Mouse (Mus musculus) B cell, adult 2 months (primary cell): ENCODE measurements at regions not wholly inside any gene's neighbourhood (a gene's known extent, or its start where the extent isn't known, plus 50 kb on each side); places are given as distances from the start of the nearest gene placed in this dataset.

Source experiments
- DNase-seq, 2 experiments: peaks; one replicate each; pipeline ENCODE4 v3.0.0; 2022

DNA sequence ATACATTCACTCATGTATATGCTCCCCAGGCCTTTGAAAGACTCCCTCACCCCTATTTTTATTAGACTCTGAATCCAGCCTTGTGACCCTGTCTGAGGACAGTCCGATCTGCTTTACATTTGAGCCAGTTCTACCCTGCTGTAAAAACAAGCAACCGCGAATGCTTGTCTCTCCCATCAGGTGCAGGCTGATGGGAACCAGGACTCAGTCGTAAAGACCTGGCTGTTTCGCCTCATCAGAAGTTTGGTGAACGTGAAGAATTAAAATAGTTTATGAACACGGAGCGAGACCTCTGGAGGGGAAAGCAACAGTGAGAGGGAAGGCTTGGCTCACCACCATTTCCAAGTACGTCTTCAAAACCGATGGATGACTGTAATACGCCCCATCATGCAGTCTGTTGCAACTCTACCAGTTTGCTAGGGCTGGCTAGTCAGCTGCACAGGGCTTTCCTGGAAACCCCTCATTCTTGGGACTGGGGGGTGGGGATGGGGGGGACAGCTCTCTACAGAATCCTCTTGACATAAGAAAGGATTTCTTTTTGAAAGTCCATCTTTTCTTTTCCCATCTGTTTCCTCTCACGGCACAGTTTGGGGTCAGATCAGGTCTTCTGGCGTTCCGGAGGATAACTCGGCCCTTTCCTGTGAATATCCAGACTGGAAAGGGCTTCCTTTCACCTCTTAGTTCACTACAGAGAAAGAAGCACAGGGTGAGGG is 366.8 kb upstream of the Jarid2 start:
- DNase-seq = no peak

DNA sequence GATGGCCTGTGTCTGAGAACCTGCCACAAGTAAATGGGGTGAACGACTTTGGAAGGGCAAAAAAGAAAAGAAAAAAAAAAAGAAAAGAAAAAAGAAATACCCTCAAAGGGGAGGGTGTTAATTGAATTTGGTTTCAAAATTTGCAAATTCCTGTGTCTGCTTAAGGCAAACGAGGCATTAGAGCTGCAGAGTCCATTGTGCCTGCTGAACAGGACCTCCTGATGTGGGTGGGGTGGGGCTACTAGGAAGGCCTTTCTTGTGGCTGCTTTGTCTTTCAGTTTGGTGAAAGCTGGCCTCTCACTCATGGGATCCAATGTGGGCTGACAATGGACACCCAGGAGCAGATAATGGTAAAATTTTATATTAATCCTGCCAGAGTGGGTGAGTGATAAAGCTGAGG is 366.3 kb upstream of the Jarid2 start:
- DNase-seq = no peak

DNA sequence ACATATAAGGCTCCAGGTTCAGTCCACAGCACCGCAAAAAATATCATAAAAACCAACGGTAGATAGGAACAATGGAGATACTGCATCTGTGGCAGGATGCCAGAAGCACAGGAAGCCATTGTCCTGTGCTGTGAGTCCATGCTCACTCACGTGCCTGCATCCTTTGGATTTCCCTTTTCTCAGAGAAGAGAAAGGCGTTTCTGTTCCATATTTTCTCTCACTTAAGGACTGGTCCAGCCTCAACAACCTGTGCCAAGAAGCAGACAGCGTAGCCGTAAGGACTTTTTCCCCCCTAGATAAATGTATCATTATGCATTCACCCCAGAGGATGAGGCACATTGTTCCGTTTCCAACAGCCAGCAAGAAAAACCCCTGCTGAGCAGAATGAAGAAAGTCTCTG is 360.0 kb upstream of the Jarid2 start:
- no peak for DNase-seq

DNA sequence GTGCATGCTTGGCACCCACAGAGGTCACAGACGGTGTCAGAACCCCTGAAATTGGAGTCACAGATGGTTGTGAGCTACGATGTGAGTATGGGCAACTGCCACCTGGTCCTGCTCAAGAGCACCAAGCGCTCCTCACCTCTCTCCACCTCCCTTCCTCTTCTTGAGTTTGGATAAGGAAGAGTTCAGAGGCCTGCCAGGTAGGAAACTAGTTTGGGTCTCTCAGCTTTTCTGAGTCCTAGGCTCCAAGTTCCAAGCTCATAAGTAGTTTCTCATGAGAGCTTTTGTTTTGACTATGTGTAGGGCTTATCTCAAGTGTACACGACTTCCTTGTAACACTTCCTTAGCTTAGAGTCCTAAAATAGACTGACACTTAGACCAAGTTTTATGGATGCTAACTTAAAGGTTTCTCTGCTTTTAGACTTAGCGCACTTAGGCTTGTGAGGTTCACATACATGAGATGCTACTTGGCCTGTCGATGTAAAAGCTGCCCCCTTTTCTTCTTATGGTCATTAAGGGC is 356.9 kb upstream of the Jarid2 start:
- DNase-seq = no peak

DNA sequence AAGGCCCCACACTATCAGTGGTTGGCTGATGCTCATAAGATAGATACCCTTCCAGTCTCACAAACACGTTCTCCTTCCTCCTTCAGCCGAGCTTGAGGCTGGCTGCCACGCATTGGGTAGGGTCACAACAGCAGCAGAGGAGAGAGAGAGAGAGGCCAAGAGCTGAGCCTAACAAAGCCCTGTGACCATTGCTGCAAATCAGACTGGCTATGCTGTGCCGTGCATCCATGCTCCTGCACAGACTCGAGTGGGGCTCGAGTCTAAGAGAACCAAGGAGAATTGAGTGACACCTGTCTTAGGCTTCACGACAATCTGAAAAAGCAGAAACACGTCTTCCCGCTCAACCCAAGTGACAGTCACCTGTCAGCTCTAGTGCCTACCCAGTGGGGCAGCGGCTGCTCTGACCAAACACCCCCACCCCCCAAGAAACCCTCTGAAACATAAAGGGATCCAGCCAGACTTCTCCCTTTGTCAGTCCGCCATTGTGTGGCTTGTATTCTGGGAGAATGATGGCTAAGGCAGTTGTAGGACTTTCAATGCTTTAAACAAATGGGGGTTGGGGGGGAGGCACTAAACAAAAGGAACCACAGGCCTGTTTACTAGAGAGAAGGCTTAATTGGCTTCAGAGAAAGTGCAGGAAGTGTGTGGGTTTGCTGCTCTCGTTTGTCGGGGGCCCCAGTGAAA is 353.7 kb upstream of the Jarid2 start:
- DNase-seq = no peak

DNA sequence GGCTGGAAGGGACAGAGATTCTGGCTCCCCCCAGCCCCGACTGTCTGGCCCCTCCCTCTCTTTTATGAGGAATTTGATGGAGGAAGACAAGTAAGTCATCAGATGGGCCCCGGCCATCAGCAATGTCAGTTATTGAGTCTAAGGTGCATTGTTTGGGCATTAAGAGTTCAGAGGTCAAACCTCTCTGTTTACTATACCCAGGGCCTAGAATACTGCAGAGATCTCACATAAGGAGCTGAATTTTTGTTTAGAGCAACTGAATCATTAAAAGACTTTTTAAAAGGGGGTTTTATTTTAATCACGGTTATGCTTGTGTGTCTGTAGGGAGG is 353.1 kb upstream of the Jarid2 start:
- DNase-seq = no peak

DNA sequence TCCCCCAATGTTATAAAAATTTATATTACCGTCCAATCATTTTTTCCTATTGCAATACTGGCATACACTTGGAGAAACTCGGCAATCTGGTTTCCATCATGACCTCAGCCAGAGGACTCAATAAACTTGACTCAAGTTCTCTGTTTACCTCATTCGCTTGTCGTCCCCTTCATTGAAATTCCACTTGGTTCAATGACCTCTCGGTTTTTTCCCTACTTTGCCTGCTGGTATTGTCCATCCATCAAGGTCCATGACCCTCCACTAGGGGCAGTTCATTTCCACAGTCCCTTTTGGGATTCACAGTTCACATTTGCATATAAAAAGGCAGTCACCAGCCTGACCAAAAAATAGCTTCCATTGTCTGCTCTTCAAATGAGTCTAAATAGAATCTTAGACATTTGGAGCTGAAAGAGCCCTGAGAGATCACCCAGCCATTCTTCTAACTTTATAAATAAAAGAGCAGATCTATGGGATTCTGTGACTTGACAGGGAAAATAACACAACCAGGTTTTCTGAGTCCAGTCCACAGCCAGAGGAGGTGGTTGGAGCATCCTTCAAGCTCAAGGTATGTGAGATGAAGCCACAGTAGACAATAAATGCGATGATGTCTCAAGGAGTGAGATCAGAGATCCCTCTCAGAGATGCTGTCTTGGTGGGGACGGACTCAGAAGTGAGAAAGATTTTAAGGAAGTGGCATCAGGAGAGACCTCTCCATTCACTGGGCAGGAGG is 347.4 kb upstream of the Jarid2 start:
- no peak for DNase-seq

DNA sequence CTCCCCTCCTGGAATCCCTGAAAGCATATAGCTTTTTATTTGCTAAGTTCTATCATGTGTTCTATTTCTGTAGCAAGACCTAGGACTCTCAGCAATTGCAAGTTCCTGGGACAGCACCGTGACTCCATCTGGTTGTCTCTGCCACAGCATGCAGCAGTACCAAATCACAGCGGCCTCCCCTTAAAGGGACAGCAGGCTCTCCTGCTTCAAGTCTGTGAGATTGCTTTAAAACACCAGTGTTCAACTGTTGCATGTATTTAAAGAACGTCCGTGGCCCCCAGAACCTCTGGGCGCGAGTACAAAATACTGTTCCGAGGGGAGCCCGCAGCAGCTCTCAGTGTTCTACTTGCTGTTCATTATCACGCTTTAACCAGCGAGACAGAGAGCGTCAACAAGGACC is 346.0 kb upstream of the Jarid2 start:
- DNase-seq = no peak

DNA sequence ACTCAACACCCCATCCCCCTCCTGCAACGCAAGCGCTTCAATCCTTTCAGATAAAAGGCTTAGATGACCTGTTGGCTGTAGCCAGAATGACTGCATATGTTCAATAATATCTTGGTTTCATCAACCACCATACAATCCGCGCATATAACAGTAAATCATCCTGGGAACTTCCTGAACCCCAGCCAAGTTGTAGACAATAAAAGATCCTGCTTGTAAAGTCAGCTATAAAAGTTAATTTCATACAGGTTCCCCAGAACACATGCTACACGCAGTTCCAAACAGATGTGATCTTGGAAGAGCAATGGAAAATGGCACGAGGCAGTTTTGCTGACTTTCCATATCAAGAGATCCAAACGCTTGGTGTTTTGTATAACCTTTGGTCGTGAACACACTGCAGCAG is 342.5 kb upstream of the Jarid2 start:
- DNase-seq = no peak

DNA sequence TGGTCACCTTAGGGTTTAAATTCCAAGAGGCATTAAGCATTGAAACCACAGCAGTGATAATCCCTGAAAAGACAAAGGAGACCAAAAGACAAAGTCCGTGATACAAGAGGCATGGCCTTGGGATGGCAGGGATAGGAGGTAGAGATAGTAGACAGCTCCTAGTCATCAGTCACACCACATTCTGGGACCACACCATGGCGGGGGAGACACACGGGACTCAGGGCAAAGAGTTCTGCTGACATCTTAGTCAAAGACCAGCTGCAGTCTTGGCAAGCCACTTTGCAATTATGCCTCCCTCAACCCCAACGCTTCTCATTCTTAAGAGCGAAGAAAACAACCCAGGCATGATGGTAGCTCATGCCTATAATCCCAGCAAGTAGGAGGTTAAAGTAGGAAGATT is 339.6 kb upstream of the Jarid2 start:
- DNase-seq = no peak

DNA sequence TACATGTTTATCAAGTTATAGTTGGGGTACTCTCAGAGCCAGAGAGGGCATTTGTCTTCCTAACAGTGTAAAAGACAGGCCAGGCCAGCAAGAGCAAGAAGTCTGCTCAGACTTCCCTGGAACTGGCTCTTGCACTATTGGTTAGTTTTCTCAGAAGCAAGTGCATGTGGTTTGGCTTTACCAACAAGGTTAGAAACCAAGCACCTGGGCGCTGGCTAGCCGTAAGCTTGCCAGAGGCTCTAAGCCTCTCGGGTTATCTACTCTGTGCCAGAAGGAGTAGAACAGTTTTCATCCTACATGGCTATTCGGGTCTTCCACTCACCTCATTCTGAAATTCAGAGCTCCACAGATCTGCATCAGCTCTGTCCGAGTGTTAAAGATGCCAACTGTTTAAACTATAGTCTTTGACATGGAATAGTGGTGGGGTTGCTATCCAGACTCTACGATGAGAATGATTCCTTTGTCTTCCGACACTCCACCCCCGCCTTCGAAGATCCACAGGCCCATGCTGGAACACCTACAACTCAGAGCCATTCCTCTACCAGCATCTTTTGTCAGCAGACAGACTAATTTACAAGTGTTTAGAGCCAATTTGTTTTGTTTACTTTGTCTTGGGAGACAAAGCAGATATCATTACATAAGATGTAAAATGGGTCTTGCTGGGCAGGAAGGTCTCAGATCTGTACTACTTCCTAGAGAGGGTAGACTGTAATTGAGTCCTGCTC is 338.4 kb upstream of the Jarid2 start:
- DNase-seq = no peak

DNA sequence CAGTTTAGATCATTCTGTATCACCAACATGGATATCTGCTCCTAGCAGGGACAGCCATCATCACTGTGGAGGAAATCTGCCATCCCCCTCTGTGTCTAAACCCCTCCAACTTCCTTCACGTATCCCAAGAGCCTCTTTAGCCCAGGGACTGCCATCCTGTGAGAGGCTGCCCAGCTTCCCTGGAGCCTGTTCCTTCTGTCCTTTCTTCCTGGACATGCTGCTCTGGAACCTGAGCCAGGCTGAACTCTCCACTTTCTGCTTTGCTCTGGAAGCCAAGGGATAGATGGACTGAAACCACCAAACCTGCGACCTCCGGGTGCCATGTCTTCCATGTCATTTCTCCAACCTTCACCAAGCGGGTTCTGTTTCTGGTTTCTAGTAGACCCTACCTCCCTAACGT is 335.3 kb upstream of the Jarid2 start:
- no peak for DNase-seq

DNA sequence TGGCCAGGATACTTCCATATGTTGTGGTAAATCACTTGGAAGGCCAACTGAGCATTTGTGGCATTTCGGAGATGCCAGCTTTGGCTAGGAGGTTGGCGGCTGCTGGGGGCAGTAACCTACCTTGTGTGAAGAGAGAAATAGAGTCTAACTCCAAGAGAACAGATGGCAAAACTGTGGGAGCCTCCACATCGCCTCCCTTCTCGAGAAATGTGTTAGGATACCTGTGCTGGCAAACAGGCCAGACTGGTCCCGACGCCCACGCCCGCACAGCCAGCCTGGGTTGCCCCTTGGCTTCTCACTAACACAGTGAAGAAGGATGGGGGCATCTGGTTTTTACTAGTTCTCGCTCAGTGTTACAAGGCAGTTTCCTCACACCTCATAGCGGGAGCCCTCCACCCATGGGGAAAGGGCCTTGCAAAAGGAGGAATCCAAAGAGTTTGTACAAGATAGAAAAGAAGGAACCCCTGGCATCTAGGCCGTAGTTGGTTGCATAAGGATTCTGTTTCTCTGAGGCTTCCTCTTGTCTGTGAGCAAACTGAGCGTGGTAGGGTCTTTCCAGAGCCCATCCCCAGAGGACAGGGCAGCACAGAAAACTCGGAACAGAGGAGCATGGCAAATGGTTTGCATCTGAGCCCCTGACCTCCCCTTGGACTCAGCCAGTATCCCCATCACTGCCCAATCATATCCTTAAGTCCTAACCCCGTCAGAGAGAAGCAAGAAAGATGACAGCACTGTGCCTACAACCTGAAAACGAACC is 330.5 kb upstream of the Jarid2 start:
- no peak for DNase-seq

DNA sequence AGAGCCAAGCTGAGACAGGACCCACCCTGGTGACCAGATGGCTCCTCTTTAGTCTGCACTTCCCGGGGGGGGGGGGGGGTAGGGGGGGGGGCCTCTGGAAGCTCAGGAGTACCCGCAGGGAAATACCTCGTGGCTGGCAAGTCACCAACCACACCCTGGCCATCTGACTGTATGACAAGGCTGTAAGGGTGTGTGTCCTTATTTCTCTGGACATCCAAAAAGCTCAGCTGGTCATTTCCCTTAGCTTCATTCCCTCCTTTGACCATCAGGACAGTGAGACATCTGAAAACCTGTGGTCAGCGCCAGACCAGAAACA is 329.9 kb upstream of the Jarid2 start:
- DNase-seq = no peak

DNA sequence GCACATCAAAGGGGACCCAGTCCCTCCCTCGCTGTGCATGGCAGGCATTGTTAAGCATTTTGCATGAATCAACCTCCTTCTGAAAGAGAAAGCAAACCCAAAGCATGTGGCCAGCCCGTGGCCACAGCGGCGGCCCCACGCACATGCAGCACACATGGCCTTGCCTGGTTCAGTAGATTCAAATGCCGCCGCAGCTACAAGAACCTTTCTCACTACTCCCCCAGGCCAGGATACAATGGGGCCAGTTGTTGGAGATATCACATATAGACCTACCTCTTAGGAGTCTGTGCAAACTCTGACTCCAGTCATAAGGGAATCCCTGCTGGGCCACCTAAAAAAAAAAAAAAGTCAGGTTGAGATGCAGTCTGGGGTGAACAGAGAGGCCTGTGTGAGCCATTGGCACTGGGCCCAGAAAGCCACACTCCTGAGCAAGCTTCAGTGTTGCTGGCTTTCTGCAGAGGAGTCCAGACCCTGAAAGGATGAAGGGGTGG is 329.4 kb upstream of the Jarid2 start:
- DNase-seq = no peak

DNA sequence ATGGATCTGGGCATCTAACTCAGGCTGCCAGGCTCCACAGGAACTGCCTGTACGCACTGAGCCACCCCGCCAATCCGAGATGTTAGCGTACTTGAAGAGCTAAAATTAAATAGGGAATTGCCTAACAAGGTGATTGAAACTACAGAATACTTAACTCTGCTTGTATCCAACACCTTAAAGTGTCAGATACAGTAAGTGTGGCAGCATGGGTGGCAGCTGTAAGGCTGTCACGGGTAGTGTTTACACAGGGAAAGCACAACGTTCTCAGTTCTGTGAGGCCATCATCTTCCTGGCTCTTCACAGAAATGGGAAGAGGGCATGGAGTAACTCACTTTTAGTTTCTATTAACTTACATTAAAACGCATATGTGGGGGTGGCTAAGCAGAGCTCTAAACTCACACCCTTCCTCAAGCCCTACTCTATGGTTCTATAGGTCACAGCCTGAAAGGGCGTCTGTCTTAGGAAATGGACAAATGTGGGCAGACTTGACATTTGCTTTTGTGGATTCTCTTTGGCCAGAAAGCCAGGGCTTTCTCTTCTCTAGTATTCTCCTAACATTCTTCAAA is 325.2 kb upstream of the Jarid2 start:
- no peak for DNase-seq

DNA sequence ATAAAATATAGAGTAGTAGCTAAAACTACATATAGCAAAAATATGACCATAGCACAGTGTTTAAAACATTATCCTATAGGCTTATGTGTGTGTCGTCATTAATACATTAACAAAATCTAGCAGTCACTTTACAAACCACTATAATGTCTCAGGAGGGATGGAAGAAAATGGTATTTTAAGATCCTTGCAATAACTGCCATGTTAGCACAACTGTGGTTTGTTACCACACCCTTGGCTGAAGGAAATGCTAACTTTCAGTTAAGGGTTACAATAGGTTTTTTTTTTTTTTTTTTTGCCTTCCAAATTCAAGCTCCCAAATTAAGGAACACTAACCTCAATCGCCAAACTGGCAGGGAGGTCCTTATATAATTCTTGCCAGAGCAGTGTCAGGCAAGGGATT is 322.0 kb upstream of the Jarid2 start:
- no peak for DNase-seq

DNA sequence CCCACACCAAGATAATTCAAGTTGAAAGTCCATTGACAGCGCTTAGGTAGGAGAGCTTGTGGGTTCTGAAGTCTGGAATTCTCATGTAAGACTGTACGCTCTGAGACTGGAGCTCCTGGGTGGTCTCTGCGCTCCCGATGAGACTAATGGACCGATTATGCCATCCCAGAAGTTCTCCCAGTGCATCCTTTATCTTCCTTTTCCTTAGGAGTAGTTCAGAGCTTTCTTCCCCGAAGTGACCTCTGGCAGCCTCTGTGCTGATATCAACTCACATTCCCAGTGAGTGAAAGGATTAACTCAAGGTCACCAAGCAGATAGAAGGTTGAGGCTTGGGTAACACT is 320.7 kb upstream of the Jarid2 start:
- DNase-seq = no peak

DNA sequence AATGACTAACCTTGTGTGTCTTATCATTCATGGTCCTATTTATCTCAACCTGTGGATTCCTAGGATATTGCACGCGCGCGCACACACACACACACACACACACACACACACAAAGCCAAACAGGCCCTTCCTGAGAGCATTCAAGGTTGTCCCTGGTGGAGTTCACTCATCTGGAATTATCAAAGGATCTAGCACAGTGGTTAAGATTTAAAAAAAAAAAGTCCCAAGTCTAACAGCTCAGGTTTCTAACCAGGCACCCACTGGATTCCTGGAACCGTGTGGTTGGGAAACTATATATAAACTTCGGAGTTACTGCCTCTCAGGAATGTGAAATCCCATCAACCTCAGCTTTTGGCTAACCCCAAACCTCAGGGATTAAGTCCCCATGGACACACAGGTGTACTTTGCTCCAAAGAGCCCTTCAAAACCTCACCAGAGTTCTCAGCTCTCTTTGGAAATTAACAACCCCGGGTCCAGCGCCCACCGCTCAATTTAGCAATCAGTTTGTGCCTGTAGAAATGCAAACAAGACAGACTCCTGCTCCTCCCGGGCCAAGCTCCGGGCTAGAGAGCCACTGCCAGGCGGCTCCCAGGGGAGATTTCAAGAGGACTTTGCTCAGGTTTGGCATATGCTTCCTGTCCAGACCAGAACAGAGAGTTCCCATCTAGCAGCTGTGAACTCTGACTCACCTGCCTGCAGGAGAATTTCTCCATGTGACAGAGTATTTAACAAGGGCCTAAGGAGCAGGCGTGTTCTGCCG is 320.1 kb upstream of the Jarid2 start:
- DNase-seq = no peak

DNA sequence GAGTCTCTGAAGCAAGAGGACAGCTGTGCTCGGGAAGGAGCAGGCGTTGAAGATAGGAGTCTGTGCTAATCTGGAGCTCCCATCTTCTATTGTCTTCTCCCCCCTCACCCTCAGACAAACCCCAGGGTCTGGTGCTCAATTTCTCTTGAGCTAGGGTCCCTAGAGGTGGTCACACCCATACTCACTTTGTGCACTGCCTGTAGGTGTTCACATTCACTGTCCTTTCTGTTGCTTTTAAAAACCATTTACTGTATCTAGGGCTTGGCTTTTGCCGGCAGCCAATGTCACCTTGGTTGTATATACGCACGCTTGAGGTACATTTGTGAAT is 319.6 kb upstream of the Jarid2 start:
- no peak for DNase-seq

DNA sequence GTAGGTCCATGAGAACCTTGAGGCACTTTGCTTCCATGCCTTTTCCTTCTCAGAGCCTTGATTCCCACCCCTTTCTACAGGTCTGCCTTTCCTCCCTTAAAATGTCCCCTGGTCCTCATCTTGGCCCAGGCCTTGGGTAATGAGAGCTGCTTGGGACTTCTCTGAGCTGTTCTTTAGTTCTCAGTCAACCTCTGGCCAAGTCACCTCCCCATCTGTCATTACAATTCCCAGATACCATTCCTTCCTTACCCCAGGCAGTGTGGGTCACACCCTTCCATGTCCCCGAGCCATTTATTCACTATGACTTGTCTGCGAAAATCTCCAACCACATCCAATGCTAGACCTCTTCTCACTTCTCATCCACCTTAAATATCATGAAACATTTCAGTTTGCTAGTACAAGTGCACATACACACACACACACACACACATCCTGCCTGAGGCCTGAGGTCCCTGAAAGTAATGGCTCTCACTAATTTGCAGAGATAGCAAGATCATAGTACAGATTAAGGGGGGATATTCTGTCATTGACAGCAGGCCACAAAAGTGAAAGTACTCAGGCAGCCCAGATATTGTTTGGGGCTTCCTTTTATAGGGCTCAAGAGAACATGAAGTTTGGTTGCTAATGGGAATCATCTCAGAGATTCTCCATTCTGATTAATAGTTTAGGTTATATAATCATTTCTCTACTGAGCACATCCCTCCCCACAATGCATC is 317.3 kb upstream of the Jarid2 start:
- no peak for DNase-seq
